Mouse (Mus musculus) lung, embryonic 15.5 days (tissue): ENCODE data around the gene Fam240b. TPM values are rescaled to one million over a fixed set of nuclear protein-coding genes. Genes with fewer than 3 reads are reported as not detected.

Experiments
- ATAC-seq: fragments of 200-750 bp; cut with Nextera tagmentation; 2 replicates; pipeline ENCODE4 v1.8.0; 2017; ENCODE audit warnings: moderate number of reproducible peaks, borderline replicate concordance; ENCODE audit not compliant: low FRiP score, low TSS enrichment; ENCODE audit errors: extremely low read depth
- H3K27ac ChIP-seq: fragments of 300-500 bp; sonication (generic); 2 replicates; pipeline ENCODE4 v1.5.1; 2015; ENCODE audit warnings: moderate library complexity, mild to moderate bottlenecking, inconsistent platforms
- H3K27me3 ChIP-seq: fragments of 300-500 bp; sonication (generic); 2 replicates; pipeline ENCODE4 v1.6.1; 2015; ENCODE audit warnings: inconsistent platforms
- H3K36me3 ChIP-seq: fragments of 300-500 bp; sonication (generic); 2 replicates; pipeline ENCODE4 v1.6.1; 2015; ENCODE audit warnings: inconsistent platforms
- H3K4me1 ChIP-seq: fragments of 300-500 bp; sonication (generic); 2 replicates; pipeline ENCODE4 v1.6.1; 2015; ENCODE audit warnings: inconsistent platforms
- H3K4me2 ChIP-seq: fragments of 300-500 bp; sonication (generic); 2 replicates; pipeline ENCODE4 v1.6.1; 2015; ENCODE audit warnings: inconsistent platforms, mild to moderate bottlenecking, moderate library complexity
- H3K4me3 ChIP-seq: fragments of 300-500 bp; sonication (generic); 2 replicates; pipeline ENCODE4 v1.5.1; 2015; ENCODE audit warnings: mild to moderate bottlenecking, inconsistent platforms
- H3K9ac ChIP-seq: fragments of 300-500 bp; sonication (generic); 2 replicates; pipeline ENCODE4 v1.6.1; 2015; ENCODE audit warnings: inconsistent platforms
- H3K9me3 ChIP-seq: fragments of 300-500 bp; sonication (generic); 2 replicates; pipeline ENCODE4 v1.6.1; 2016; ENCODE audit warnings: inconsistent platforms
- WGBS: fragments of 180-500 bp; shearing (Covaris S2); methylation state at CpG from one replicate; pipeline ENCODE4 v1.1.7; 2015; 5-methylcytosine and 5-hydroxymethylcytosine counted together
- polyA plus RNA-seq: library from polyadenylated mRNA; unstranded; fragments of >200 nt; fragmentation: Nextera tagmentation; extraction: Ambion mirVana; gene quantifications from 2 replicates; pipeline ENCODE4 v1.2.1, GENCODE M21; 2015

The Fam240b gene
- polyA plus RNA-seq, 1 experiment from 2014 or later, result not detected

GRCm38 (mm10) chr13:64437801-64438200, 59.8 kb downstream of the Fam240b start:
- Histone ChIP-seq H3K9ac (no peak overlapping the region), H3K4me2 (no peak overlapping the region), H3K27me3 (no peaks in the 10 kb centered on the region), H3K9me3 (no peaks in the 10 kb centered on the region), H3K27ac (no peak overlapping the region), H3K4me1 (peaks cover 5% of the 10 kb centered on the region; the same call in 1 of the 2 replicates), H3K36me3 (no peaks in the 10 kb centered on the region), H3K4me3 (no peak overlapping the region)
- WGBS, result 45% methylated on average over 7 of the region's 7 CpGs
- 0 out of 2 replicates have a peak, but pooled peaks have one; percentile 25 for ATAC-seq

- peak; percentile 99 for ATAC-seq
- peak within 1 kb of the TSS; percentile 84 for H3K4me2 ChIP-seq
These were observed 65.3 kb downstream of the Fam240b start, which contains the start of gene Cdk20 for GRCm38 (mm10) chr13:64432017-64432995. Gene Cdk20 (plus strand): TSS chr13:64432314.

More at GRCm38 (mm10) chr13:64432017-64432995, 65.3 kb downstream of the Fam240b start, which contains the start of gene Cdk20:
- no peaks in the 10 kb centered on the region for H3K36me3 ChIP-seq
- H3K27me3 ChIP-seq, result no peaks in the 10 kb centered on the region
- peak within 1 kb of the TSS; percentile 51 for H3K9ac ChIP-seq
- peak within 1 kb of the TSS; percentile 86 for H3K27ac ChIP-seq
- H3K4me3 ChIP-seq, result peak within 1 kb of the TSS; percentile 64
- H3K4me1 ChIP-seq, result peaks cover 12% of the 10 kb centered on the region
- H3K9me3 ChIP-seq, result no peaks in the 10 kb centered on the region
- under 1% methylated on average over 57 of the region's 57 CpGs for WGBS

Other genes starting within 250 kb of the Fam240b start
- gene Cdc14b, start 222.5 kb downstream of the Fam240b start, polyA plus RNA-seq, result 12.4 and 13.5 TPM in 2 replicates
- 56.5 and 60.2 TPM in 2 replicates for gene Aaed1, start 185.1 kb downstream of the Fam240b start, polyA plus RNA-seq
- 165 and 203 TPM in 2 replicates for gene Ctsl, start 126.9 kb downstream of the Fam240b start, polyA plus RNA-seq
- gene Cdk20, start 65.5 kb downstream of the Fam240b start, polyA plus RNA-seq, result 8.4 and 11.1 TPM in 2 replicates